Mouse (Mus musculus) spleen, adult 2 months (tissue): ENCODE results near the gene P4ha3.

Experiments
- CTCF ChIP-seq: fragments of 200-500 bp; IDR thresholded peaks from 2 replicates; pipeline ENCODE4 v1.5.1; 2011; ENCODE audit warnings: mild to moderate bottlenecking, inconsistent platforms; ENCODE audit not compliant: insufficient read depth, insufficient read length, insufficient replicate concordance; ENCODE audit errors: extremely low read depth
- POLR2A ChIP-seq: fragments of 200-500 bp; IDR thresholded peaks from 2 replicates; pipeline ENCODE4 v1.6.1; 2011; ENCODE audit warnings: low read depth, low read length, inconsistent platforms

- TF ChIP-seq CTCF (no peak), POLR2A (no peak)
Observed at GRCm38 (mm10) chr7:100328636-100329035, 43.3 kb downstream of the P4ha3 start.
